Mouse (Mus musculus): ENCODE data around the gene Dus4l.
"Not testable (repeated sequence)": the region's sequence is repeated elsewhere in the genome, so short reads cannot be mapped to it uniquely, and the experiment has no call there.

The Dus4l gene

DNA sequence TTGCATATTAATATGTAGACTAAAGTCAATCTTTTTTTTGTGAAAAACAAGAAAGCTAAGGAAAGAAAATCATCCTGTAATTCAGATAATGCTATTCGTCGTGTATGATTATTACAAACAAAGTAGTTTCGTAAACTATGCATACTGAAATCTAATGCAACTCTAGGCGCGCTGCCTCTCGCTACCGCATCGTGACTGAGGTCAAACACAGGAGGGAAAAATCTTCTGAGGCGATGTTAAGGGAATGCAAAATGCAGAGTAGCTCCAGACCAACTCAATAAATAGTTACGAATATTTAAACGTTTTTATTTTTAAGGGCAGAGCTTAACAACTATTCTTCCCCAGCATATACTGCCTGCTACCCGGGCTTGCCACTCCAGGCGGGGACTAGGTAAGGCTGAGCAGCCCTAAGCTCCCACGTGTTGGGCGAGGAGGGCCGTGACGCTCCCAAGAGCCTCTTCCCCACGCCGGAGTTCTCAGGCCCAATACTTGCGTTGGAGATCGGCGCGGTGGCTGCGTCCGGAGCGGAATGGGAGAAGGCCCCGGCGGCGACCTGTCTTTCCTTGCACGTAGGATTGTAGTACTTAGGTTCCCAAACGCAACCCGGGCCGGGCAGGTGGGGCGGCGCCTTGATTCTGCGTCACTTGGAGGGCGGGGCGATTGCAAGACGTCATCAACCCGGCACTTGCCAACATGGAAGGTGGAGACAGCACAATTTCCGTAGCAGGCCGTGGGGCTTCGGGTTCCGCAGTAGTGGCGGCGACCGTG lies at the start of gene Dus4l, which contains the start of gene Cog5:
Dus4l (minus strand) TSS at position 630 of the 768 bp plus-strand sequence.
Cog5 (plus strand) TSS at position 673 of the 768 bp plus-strand sequence.
- DNase-seq (ENCODE audit: low spot score), result peak; percentile 91

DNA sequence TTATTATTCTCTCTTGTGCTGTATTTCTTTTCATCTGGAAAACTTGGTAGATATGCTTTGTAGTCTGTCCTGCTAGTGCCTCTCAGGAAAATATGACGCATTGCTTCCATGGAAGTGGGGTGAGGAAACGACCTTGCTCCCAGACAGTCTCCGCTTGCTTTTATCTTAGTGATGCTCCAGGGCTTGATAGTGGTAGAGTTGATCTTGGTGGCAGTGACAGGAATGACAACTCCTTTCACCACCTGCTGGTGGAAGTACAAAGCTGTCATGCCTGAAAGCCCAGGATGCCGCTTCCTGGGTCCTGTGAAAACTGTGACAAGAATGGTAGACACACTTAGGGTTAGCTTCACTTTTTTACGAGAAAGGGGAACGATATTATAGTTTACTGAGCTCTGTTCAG lies 49.3 kb upstream of the Dus4l start:
- DNase-seq (ENCODE audit: low spot score), result no peak

DNA sequence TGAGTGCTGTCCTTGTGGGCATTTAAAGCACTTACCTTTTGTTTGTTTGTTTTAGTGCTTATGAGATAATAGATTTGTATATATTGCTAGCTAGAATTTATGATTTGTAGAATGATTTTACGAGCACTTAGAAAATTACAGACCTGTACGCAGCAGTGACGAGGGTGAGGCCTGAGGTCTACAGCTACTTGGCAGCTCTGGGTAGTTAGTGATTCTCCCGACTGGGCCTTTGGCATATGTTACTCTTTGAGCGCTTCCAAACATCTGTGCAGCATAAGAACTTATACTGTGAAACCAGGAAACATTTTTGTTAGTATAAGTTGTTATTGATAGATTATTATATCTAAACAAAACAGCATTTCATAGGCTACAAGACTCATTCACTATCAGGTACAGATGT lies 46.8 kb upstream of the Dus4l start:
- DNase-seq (ENCODE audit: low spot score), result no peak

DNA sequence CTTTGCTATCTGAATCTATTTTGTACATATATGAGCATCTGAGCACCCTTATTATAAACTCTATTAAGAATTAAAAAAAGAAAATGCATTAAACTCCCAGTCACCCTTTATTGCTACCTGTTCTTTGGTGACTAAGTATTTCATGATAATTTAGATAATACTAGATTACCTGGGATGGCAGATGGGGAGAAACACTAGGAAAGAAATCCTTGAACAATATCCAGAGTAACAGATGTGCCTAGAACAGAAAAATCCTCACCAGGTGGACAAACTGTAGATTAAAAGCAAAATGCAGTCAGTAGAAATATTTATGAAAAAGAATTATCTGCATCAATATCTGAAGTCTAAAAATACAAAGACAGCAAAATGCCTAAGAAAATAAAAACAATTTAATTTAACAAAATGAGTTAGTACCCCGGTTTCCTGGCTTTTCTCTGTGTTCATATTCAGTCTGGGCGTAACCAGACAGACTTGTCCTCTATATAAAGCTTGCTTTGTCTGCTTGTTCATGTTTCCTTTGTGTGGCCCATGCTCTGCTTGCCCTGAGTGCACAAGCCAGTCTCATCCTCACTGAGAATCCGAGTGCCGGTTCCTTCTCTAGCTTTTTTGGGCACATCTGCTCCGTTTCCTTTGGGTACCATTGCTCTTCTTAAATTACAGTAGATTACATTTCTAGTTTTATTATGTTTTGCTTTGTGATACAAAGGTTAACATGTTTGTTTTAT lies 46.2 kb upstream of the Dus4l start:
- DNase-seq (ENCODE audit: low spot score), result no peak

- DNase-seq (ENCODE audit: low spot score), result no peak
Measured at GRCm38 (mm10) chr12:31693278-31693677, 38.7 kb upstream of the Dus4l start.

DNA sequence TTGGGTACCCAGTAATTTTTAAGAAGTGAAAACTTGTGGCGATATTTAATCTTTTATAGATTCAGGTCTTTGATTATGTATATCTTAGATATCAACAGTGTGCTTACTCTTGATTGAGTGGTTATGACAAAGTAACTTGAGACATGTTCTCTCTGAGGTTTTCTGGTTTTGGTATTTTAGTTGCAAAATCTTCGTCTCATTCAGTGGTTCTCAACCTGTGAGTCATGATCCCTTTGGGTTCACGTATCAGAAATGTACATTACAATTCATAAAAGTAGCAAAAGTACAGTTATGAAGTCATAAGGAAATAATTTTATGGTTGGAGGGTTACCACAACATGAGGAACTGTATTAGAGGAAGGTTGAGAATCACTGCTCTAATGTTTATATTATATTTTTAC lies 32.1 kb upstream of the Dus4l start:
- no peak for DNase-seq (ENCODE audit: low spot score)

- DNase-seq (ENCODE audit: low spot score), result no peak
Measured at GRCm38 (mm10) chr12:31667187-31667586, 12.6 kb upstream of the Dus4l start.

DNA sequence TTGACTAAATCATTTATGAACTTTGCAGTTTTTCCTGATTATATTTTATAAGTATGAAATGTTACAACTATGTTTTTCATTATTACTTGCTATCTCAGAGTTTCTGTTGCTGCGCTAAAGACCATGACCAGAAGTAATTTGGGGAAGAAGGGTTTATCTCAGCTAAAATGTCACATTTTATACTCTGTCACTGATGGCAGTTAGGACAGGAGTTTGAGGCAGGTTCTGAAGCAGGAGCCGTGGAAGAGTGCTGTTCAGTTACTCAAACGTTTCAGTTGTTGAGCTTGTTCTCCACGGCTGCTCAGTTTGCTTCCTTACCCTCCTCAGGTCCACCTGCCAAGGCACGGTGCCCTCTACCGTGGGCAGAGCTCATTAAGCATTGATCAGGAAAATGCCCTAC lies 11.4 kb upstream of the Dus4l start:
- DNase-seq (ENCODE audit: low spot score), result no peak

GRCm38 (mm10) chr12:31656841-31657240 lies 2.2 kb upstream of the Dus4l start:
- DNase-seq (ENCODE audit: low spot score), result no peak

DNA sequence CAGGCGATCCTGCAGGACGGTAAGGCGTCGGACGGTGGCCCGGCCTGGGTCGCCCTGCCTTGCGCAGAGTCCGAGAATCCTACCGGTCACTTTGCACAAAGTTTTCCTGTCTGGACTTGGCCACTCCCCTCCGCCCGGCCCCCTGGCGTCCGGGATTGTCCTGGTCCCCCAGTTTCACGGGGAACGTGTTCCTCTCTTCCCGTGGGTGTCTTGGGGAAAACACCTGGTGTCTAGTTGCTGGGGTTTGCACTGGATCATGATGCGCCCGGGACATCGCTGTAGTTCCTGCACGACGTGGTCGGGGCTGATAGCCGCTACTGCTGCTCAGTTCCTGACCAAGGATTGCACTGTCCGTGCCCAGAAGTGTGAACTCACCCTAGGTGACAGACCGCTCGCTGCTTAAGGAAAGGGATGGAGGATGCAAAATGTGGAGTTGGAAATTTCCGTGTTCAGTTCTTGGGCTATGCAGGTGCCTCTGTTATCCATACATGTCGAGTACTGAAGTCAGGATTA lies 395 bp upstream of the Dus4l start:
- DNase-seq (ENCODE audit: low spot score), result peak; percentile 17

DNA sequence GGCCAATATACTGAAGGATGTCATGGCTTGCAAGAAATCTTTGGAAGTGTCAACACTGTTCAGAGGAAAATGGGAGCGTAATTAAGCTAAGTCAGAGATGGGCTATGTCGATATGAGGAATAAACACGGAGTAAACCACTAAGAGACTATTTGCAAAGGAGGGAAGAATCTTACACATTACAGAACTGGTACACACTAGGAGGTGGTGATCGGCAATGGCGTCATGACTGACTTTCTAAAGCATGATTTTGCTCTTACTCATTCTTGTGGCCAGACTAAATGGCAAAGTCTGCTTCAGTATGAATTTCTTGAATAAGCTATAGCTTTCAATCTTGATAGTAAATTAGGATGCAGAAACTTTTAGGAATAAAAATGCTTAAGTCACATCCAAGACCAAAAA lies 1.0 kb downstream of the Dus4l start:
- DNase-seq (ENCODE audit: low spot score), result no peak

DNA sequence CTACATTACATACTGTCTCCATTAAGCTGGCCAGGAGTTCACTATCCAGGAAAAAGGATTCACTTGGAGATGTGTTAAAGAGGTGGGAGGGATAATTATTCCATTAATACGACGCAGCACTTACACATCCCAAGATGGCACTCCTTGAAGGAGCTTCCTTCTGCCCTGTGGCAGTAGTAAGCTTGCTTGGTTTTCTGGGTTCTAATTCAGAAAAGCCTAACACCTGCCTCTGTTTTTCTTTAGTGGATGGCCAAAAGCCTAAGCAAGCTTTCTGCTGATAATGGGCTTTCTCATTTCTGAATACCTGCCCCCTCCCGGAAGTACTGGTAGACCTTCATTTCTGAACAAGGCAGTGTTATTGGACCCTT lies 19.4 kb downstream of the Dus4l start:
- DNase-seq (ENCODE audit: low spot score), result no peak

GRCm38 (mm10) chr12:31634343-31635239 lies 20.0 kb downstream of the Dus4l start, which contains the start of gene Bcap29:
Bcap29 (minus strand) TSS chr12:31634658.
- no peak for DNase-seq (ENCODE audit: low spot score)

DNA sequence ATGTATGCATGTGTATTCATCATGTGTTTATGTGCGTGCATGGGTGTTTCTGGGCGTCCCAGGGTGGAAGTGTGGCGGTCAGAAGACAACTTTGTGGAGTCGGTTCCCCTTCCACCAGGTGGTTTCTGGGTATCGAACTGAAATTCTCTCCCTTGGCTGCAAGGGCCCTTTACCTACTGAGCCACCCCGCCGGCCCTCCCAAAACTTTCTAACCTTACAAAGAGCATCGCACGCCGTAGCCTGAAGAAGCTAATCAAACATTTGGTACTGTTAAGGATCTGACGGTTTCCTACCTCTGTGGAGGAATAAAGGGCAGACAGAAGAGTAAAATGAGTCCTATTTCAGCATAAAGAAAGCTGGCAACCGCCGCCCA lies 20.7 kb downstream of the Dus4l start:
- DNase-seq (ENCODE audit: low spot score), result no peak

- not testable (repeated sequence) for DNase-seq (ENCODE audit: low spot score)
Measured at GRCm38 (mm10) chr12:31628396-31628795, 26.2 kb downstream of the Dus4l start.

DNA sequence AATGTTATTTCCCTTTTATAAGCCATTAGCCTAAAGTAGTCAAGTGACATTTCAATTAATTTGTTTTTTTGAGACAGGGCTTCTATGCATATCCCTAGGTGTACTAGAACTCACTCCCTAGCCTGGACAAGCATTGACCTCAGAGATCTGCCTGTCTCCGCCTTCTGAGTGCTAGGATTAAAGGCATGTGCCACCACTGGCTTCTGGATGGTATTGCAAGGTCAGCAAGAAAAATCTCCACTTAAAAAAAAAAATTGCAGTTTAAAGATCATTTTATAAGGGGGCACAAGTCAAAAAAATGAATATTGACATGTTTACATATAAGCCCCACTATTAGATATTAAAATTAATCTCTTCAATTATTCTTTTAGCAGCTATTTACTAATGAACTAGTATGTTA lies 29.6 kb downstream of the Dus4l start:
- no peak for DNase-seq (ENCODE audit: low spot score)

DNA sequence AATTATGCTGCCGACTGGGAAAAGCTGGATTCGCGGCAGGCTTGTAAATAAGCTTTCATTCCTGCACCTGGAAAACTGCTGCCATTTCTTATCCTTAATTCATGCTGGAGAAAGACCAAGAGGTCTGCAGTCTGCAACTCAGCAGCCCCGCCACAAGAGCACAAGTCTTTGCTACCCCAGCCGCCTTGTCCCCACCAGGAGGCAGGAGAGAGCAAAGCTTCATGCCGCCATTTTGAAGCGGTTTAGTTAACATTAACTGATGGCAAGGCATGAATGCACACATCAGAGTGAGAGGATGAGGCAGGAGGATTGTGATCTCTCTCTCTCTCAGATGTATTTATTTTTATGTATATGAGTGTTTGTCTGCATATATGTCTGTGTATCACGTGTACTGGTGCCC lies 34.5 kb downstream of the Dus4l start:
- no peak for DNase-seq (ENCODE audit: low spot score)

DNA sequence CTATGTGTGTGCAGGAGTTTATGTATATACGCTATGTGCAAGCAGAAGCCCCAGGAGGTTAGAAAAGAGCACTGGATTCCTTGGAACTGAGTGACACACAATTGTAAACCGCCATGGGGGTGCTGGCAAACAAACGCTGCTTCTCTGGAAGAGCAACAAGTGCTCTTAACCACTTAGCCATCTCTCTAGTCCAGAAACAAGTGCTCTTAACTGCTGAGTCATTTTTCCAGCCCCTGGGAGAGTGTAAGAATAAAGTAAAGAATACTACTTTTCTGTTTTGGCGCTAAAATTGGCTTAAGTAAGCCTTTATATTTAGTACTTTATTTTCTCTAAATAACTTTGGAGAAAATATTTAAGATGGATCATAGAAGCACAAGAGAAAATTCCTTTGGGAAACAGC lies 41.3 kb downstream of the Dus4l start:
- no peak for DNase-seq (ENCODE audit: low spot score)

DNA sequence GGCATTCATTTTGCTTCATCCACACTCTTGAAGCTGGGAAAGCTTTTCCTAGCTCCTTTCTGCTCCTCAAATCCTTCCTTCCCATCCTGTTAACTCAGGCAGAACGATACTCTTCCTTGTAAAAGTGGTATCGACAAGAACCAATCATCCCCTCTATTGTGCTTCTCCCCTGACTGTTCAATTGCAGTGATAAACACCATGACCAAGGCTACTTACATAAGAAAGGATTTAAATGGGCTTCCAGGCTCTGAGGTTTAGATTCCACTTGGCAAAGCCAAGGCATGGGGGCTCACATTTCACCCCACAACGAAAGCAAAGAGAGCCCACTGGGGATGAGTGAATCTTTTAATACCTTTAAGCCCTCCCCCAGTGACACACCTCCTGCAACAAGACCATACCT lies 46.5 kb downstream of the Dus4l start:
- no peak for DNase-seq (ENCODE audit: low spot score)

DNA sequence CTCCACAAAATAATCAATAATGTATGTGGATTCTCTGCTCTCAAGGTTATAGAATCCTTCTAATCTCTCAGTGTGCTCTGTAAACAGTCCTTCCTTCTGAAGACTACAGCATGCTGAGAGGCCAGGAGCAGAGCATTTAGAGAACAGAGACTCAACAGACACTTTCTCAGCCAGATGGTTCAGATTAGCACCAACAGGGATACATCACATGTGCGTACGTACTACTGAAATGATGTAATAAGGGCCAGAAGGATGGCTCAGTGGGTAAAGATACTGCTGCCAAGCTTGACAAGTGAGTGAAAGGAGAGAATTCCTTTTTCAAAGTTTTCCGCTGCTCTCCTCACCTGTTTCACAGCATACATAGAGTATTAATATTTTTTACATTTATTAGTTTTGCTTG lies 49.7 kb downstream of the Dus4l start:
- no peak for DNase-seq (ENCODE audit: low spot score)

GRCm38 (mm10) chr12:31603586-31603985 lies 51.0 kb downstream of the Dus4l start:
- no peak for DNase-seq (ENCODE audit: low spot score)

GRCm38 (mm10) chr12:31594296-31594695 lies 60.3 kb downstream of the Dus4l start:
- DNase-seq (ENCODE audit: low spot score), result no peak
